Mouse (Mus musculus) lung, adult 2 months (tissue): ENCODE data around the gene Mxd4.

Experiments used
- CTCF ChIP-seq: fragments of 200-500 bp; IDR thresholded peaks from 2 replicates; pipeline ENCODE4 v1.5.1; 2011; ENCODE audit warnings: mild to moderate bottlenecking, low read length, control low read depth; ENCODE audit not compliant: insufficient read depth
- POLR2A ChIP-seq: fragments of 200-500 bp; IDR thresholded peaks from 2 replicates; pipeline ENCODE4 v1.6.1; 2011; ENCODE audit warnings: low read depth, mild to moderate bottlenecking, control low read depth, low read length, borderline replicate concordance; ENCODE audit errors: extremely low read depth

- no peak for TF ChIP-seq CTCF
- no peak for TF ChIP-seq POLR2A
Observed at GRCm38 (mm10) chr5:34185051-34185580, 2.4 kb downstream of the Mxd4 start.
